Mouse (Mus musculus): Measurements from ENCODE around the gene Bpifb9a.
"Not testable (repeated sequence)": the region's sequence is repeated elsewhere in the genome, so short reads cannot be mapped to it uniquely, and the experiment has no call there.

Bpifb9a gene

GRCm38 (mm10) chr2:154313771-154314170, 56.1 kb downstream of the Bpifb9a start:
- not testable (repeated sequence) for DNase-seq

Measured in lung, postnatal 14 days (tissue).